Mouse (Mus musculus): ENCODE data around the gene Prpsap2.
"Not testable (repeated sequence)": the region's sequence is repeated elsewhere in the genome, so short reads cannot be mapped to it uniquely, and the experiment has no call there.

Prpsap2 gene

GRCm38 (mm10) chr11:61761584-61762407, at the start of gene Prpsap2:
Gene Prpsap2, minus strand, starts transcription at chr11:61762088.
- DNase-seq (ENCODE audit: low spot score in 2 of 2): peak; percentile 94 to 96

GRCm38 (mm10) chr11:61809793-61810192, 47.9 kb upstream of the Prpsap2 start:
- no peak for DNase-seq (ENCODE audit: low spot score in 2 of 2)

GRCm38 (mm10) chr11:61808551-61809117, 46.7 kb upstream of the Prpsap2 start:
- DNase-seq (ENCODE audit: low spot score in 2 of 2): no peak

GRCm38 (mm10) chr11:61793441-61793840, 31.6 kb upstream of the Prpsap2 start:
- no peak for DNase-seq (ENCODE audit: low spot score in 2 of 2)

- DNase-seq (ENCODE audit: low spot score in 2 of 2): no peak
Observed at GRCm38 (mm10) chr11:61788550-61788949, 26.7 kb upstream of the Prpsap2 start.

GRCm38 (mm10) chr11:61782526-61782925, 20.6 kb upstream of the Prpsap2 start:
- not testable (repeated sequence) for DNase-seq (ENCODE audit: low spot score in 2 of 2)

- DNase-seq (ENCODE audit: low spot score in 2 of 2): peak; percentile 51 to 63
Observed at GRCm38 (mm10) chr11:61774551-61775149, 12.8 kb upstream of the Prpsap2 start.

GRCm38 (mm10) chr11:61760518-61760917, 1.4 kb downstream of the Prpsap2 start:
- DNase-seq (ENCODE audit: low spot score in 2 of 2): peak; percentile 47 to 49

- no peak for DNase-seq (ENCODE audit: low spot score in 2 of 2)
Observed at GRCm38 (mm10) chr11:61757151-61757550, 4.7 kb downstream of the Prpsap2 start.

GRCm38 (mm10) chr11:61751612-61752011, 10.3 kb downstream of the Prpsap2 start:
- DNase-seq (ENCODE audit: low spot score in 2 of 2): peak in 1 of 2 experiments; percentile 32

GRCm38 (mm10) chr11:61747161-61747560, 14.7 kb downstream of the Prpsap2 start:
- no peak for DNase-seq (ENCODE audit: low spot score in 2 of 2)

GRCm38 (mm10) chr11:61745781-61746180, 16.1 kb downstream of the Prpsap2 start:
- no peak for DNase-seq (ENCODE audit: low spot score in 2 of 2)

GRCm38 (mm10) chr11:61744460-61744859, 17.4 kb downstream of the Prpsap2 start:
- DNase-seq (ENCODE audit: low spot score in 2 of 2): no peak

- no peak for DNase-seq (ENCODE audit: low spot score in 2 of 2)
Observed at GRCm38 (mm10) chr11:61743768-61744167, 18.1 kb downstream of the Prpsap2 start.

- no peak for DNase-seq (ENCODE audit: low spot score in 2 of 2)
Observed at GRCm38 (mm10) chr11:61740500-61740899, 21.4 kb downstream of the Prpsap2 start.

- no peak for DNase-seq (ENCODE audit: low spot score in 2 of 2)
Observed at GRCm38 (mm10) chr11:61737290-61737689, 24.6 kb downstream of the Prpsap2 start.

- DNase-seq (ENCODE audit: low spot score in 2 of 2): no peak
Observed at GRCm38 (mm10) chr11:61732672-61733071, 29.2 kb downstream of the Prpsap2 start.

- no peak for DNase-seq (ENCODE audit: low spot score in 2 of 2)
Observed at GRCm38 (mm10) chr11:61728037-61728436, 33.9 kb downstream of the Prpsap2 start.

- DNase-seq (ENCODE audit: low spot score in 2 of 2): no peak
Observed at GRCm38 (mm10) chr11:61722077-61722476, 39.8 kb downstream of the Prpsap2 start.

GRCm38 (mm10) chr11:61720636-61721035, 41.3 kb downstream of the Prpsap2 start, which contains the start of gene Slc5a10:
Gene Slc5a10, minus strand, starts transcription at chr11:61720826.
- no peak for DNase-seq (ENCODE audit: low spot score in 2 of 2)

GRCm38 (mm10) chr11:61719826-61720225, 42.1 kb downstream of the Prpsap2 start:
- no peak for DNase-seq (ENCODE audit: low spot score in 2 of 2)

- DNase-seq (ENCODE audit: low spot score in 2 of 2): no peak
Observed at GRCm38 (mm10) chr11:61719387-61719786, 42.5 kb downstream of the Prpsap2 start.

- DNase-seq (ENCODE audit: low spot score in 2 of 2): no peak
Observed at GRCm38 (mm10) chr11:61717990-61718389, 43.9 kb downstream of the Prpsap2 start.
